Mouse (Mus musculus): ENCODE data around the gene Cep78. TPM values are rescaled to one million over a fixed set of nuclear protein-coding genes. Genes with fewer than 3 reads are reported as not detected.

The Cep78 gene
- 3.9 TPM for polyA plus RNA-seq (2014; fragmentation: Illumina TruSeq; extraction: RNeasy Lipid Tissue Mini Kit (QIAGEN cat#74804); ENCODE audit: low read depth, low replicate concordance)

GRCm38 (mm10) chr19:15984449-15985171, at the start of gene Cep78:
Cep78 (minus strand) TSS chr19:15984989.

GRCm38 (mm10) chr19:15947237-15947636, 37.6 kb downstream of the Cep78 start, which contains the start of gene Psat1:
Psat1 (minus strand) TSS chr19:15947337.

Other genes starting within 250 kb of the Cep78 start
- 3.6 TPM for gene Psat1, start 37.7 kb downstream of the Cep78 start, polyA plus RNA-seq (2014; fragmentation: Illumina TruSeq; extraction: RNeasy Lipid Tissue Mini Kit (QIAGEN cat#74804); ENCODE audit: low read depth, low replicate concordance)
- 15.2 TPM for gene Gnaq, start 147.8 kb upstream of the Cep78 start, polyA plus RNA-seq (2014; fragmentation: Illumina TruSeq; extraction: RNeasy Lipid Tissue Mini Kit (QIAGEN cat#74804); ENCODE audit: low read depth, low replicate concordance)